In genomic region chr5:66677411-66678345, GRCm38 (mm10) we compare ENCODE assay signal across 8 mouse cellular contexts. TPM values are rescaled to one million over a fixed set of nuclear protein-coding genes. Genes with fewer than 3 reads are reported as not detected.
DNase-seq lines count a peak whose midpoint lies in the region; ATAC-seq and TF ChIP-seq lines count a peak whose summit lies in the region.

No protein-coding gene starts in this region.

- TF ChIP-seq EP300 in ES-Bruce4 (IDR thresholded peaks at IDR 0.05; ENCODE audit: insufficient read depth, low read depth, low read length), result peak; percentile 55; the same call in 1 of the 2 replicates

- no peak overlapping the region for H3K27ac ChIP-seq in heart, embryonic 12.5 days (ENCODE audit: poor library complexity, severe bottlenecking)
- H3K27ac ChIP-seq in ES-Bruce4 (ENCODE audit: insufficient read depth, low read length), result peak overlapping the region; percentile 45; the same call in 1 of the 2 replicates
- H3K27ac ChIP-seq in intestine, postnatal 0 days (ENCODE audit: low read depth, low read length), result no peak overlapping the region

- peaks cover 11% of the 10 kb centered on the region for H3K36me3 ChIP-seq in heart, embryonic 12.5 days
- H3K36me3 ChIP-seq in ES-Bruce4 (ENCODE audit: control insufficient read depth, insufficient read depth, low read length, poor library complexity, severe bottlenecking), result peaks cover 31% of the 10 kb centered on the region
- H3K36me3 ChIP-seq in intestine, postnatal 0 days (ENCODE audit: control insufficient read depth, insufficient read depth), result no peaks in the 10 kb centered on the region

- H3K4me2 ChIP-seq in heart, embryonic 12.5 days, result peak overlapping the region; percentile 99
- no peak overlapping the region for H3K4me2 ChIP-seq in intestine, postnatal 0 days (replicated peaks; ENCODE audit: low read depth)

- H3K4me3 ChIP-seq in heart, embryonic 12.5 days, result no peak overlapping the region
- H3K4me3 ChIP-seq in ES-Bruce4 (ENCODE audit: low read depth, low read length), result peak overlapping the region; percentile 53
- no peak overlapping the region for H3K4me3 ChIP-seq in intestine, postnatal 0 days (ENCODE audit: low read depth, low read length)

- TF ChIP-seq CTCF in ES-Bruce4 (IDR thresholded peaks at IDR 0.05; ENCODE audit: low read depth, low read length), result peak; percentile 56
- peak; percentile 25; the same call in 1 of the 2 replicates for TF ChIP-seq CTCF in intestine, postnatal 0 days (IDR thresholded peaks at IDR 0.05; ENCODE audit: low read depth)

- H3K4me1 ChIP-seq in heart, embryonic 12.5 days (replicated peaks), result peaks cover 28% of the 10 kb centered on the region
- peaks cover 3% of the 10 kb centered on the region for H3K4me1 ChIP-seq in ES-Bruce4 (ENCODE audit: control insufficient read depth, insufficient read depth, low read length)
- H3K4me1 ChIP-seq in intestine, postnatal 0 days (replicated peaks; ENCODE audit: control insufficient read depth, insufficient read depth, low read length), result no peaks in the 10 kb centered on the region

- H3K27me3 ChIP-seq in heart, embryonic 12.5 days (replicated peaks), result peaks cover 7% of the 10 kb centered on the region
- H3K27me3 ChIP-seq in ES-Bruce4 (ENCODE audit: control insufficient read depth, insufficient read depth, low read length, poor library complexity, severe bottlenecking), result no peaks in the 10 kb centered on the region
- peaks cover 41% of the 10 kb centered on the region for H3K27me3 ChIP-seq in intestine, postnatal 0 days (replicated peaks; ENCODE audit: control insufficient read depth, insufficient read depth, low read length)

- no peaks in the 10 kb centered on the region for H3K9me3 ChIP-seq in heart, embryonic 12.5 days (replicated peaks)
- no peaks in the 10 kb centered on the region for H3K9me3 ChIP-seq in ES-Bruce4 (replicated peaks; ENCODE audit: control insufficient read depth, insufficient read depth, low read length, poor library complexity, severe bottlenecking)
- H3K9me3 ChIP-seq in intestine, postnatal 0 days (ENCODE audit: control insufficient read depth), result no peaks in the 10 kb centered on the region

- no peak for ATAC-seq in heart, embryonic 12.5 days (ENCODE audit: insufficient number of reproducible peaks, low FRiP score)
- no peak for ATAC-seq in intestine, postnatal 0 days

- H3K9ac ChIP-seq in heart, embryonic 12.5 days, result no peak overlapping the region
- H3K9ac ChIP-seq in ES-Bruce4 (ENCODE audit: low read depth, poor library complexity, severe bottlenecking), result peak overlapping the region; percentile 50; the same call in 1 of the 2 replicates
- H3K9ac ChIP-seq in intestine, postnatal 0 days (ENCODE audit: low read depth, low read length), result no peak overlapping the region

- WGBS in heart, embryonic 12.5 days, result 74% methylated on average over 21 of the region's 21 CpGs
- 81% methylated on average over 21 of the region's 21 CpGs for WGBS in intestine, postnatal 0 days

- TF ChIP-seq POLR2A in ES-Bruce4 (IDR thresholded peaks at IDR 0.05; ENCODE audit: insufficient read depth, low read length), result no peak

- DNase-seq in heart, adult 9 months (ENCODE audit: low spot score in 2 of 2), result no peak
- peak; percentile 52 to 62 for DNase-seq in cerebellum, postnatal 10 days
- DNase-seq in right cerebral cortex, postnatal 25 days, result peak; percentile 54
- DNase-seq in ovary, postnatal 10 days (ENCODE audit: low spot score), result no peak
- DNase-seq in ovary, postnatal 36 days (ENCODE audit: low spot score), result no peak

RNA-seq across cellular contexts. Expression of gene Uchl1, which starts 1.8 kb away (rescaled TPM):
- 128 and 129 TPM in 2 replicates for polyA plus RNA-seq in heart, embryonic 12.5 days (2016; fragmentation: Nextera tagmentation; extraction: Ambion mirVana)
- polyA plus RNA-seq in ES-Bruce4 (2011; ENCODE audit: insufficient read depth, insufficient read length, low read depth, missing spikeins), result 53.0 and 54.8 TPM in 2 replicates
- 70.3 and 73.4 TPM in 2 replicates for polyA plus RNA-seq in intestine, postnatal 0 days (2015; fragmentation: Nextera tagmentation; extraction: Ambion mirVana)

RNA-seq across cellular contexts. Expression of gene Apbb2, which starts 59.1 kb away (rescaled TPM):
- polyA plus RNA-seq in heart, embryonic 12.5 days (2016; fragmentation: Nextera tagmentation; extraction: Ambion mirVana), result 30.7 and 32.1 TPM in 2 replicates
- polyA plus RNA-seq in ES-Bruce4 (2011; ENCODE audit: insufficient read depth, insufficient read length, low read depth, missing spikeins), result 37.8 and 39.0 TPM in 2 replicates
- 18.7 and 21.7 TPM in 2 replicates for polyA plus RNA-seq in intestine, postnatal 0 days (2015; fragmentation: Nextera tagmentation; extraction: Ambion mirVana)

Comparison
In these comparisons a context has a peak if more than half of its experiments do, and no peak if none do; other contexts are left out.
1. DNase-seq: peak in cerebellum, postnatal 10 days (2 of 2) and right cerebral cortex, postnatal 25 days (single experiment); none in heart, adult 9 months (0 of 2), ovary, postnatal 10 days (single experiment) and ovary, postnatal 36 days (single experiment).